Mouse (Mus musculus) gastrocnemius, adult 18-20 months (tissue): Measurements from ENCODE around the gene Vps18. TPM values are rescaled to one million over a fixed set of nuclear protein-coding genes. Genes with fewer than 3 reads are reported as not detected.

Experiments used
- DNase-seq: peaks from one replicate; pipeline ENCODE4 v3.0.0; 2021; ENCODE audit warnings: low spot score
- total RNA-seq, 2 experiments: library from RNA; stranded (reverse); gene quantifications; 2 replicates each; pipeline ENCODE4 v1.2.3; 2021

Gene Vps18
- total RNA-seq, 2 experiments from 2014 or later = 10.1 to 10.2 TPM

- DNase-seq = no peak
Measured at GRCm38 (mm10) chr2:119344537-119345138, 56.1 kb downstream of the Vps18 start.

Other genes with a start within 250 kb of the Vps18 start
- gene Knl1, start 241.6 kb upstream of the Vps18 start, total RNA-seq = under 1 TPM; 0.05 to 0.27 TPM
- gene Rad51, start 175.9 kb upstream of the Vps18 start, total RNA-seq = under 1 TPM; 0.68 to 0.71 TPM
- 1 to 10 TPM; 3.4 to 4.9 TPM for gene Rmdn3, start 131.7 kb upstream of the Vps18 start, total RNA-seq
- under 1 TPM in 1 of 2 experiments, not detected in 1; 0.39 TPM for gene Gchfr, start 121.0 kb upstream of the Vps18 start, total RNA-seq
- not detected for gene Gm14137, start 114.2 kb upstream of the Vps18 start, total RNA-seq
- gene Zfyve19, start 80.1 kb upstream of the Vps18 start, total RNA-seq = 10 to 100 TPM; 13.8 to 14.4 TPM
- gene Dnajc17, start 79.9 kb upstream of the Vps18 start, total RNA-seq = 1 to 10 TPM; 7.9 to 9.1 TPM
- not detected for gene Ppp1r14d, start 58.8 kb upstream of the Vps18 start, total RNA-seq
- not detected for gene Spint1, start 51.4 kb upstream of the Vps18 start, total RNA-seq
- not detected for gene Rhov, start 17.5 kb upstream of the Vps18 start, total RNA-seq
- 1 to 10 TPM; 3.2 to 4.5 TPM for gene Dll4, start 37.0 kb downstream of the Vps18 start, total RNA-seq
- 100 to 1,000 TPM in 1 of 2 experiments, 10 to 100 TPM in 1; 50.6 to 108 TPM for gene Chac1, start 62.5 kb downstream of the Vps18 start, total RNA-seq
- gene Ino80, start 188.9 kb downstream of the Vps18 start, total RNA-seq = 10 to 100 TPM; 11.2 to 12.1 TPM